Mouse (Mus musculus): ENCODE data around the gene Tcf19. TPM values are rescaled to one million over a fixed set of nuclear protein-coding genes. Genes with fewer than 3 reads are reported as not detected.
"Not testable (repeated sequence)": the region's sequence is repeated elsewhere in the genome, so short reads cannot be mapped to it uniquely, and the experiment has no call there.

Tcf19 gene
- total RNA-seq, 4 experiments from 2014 or later, result 4.5 to 6.2 (median 5.2) TPM

DNA sequence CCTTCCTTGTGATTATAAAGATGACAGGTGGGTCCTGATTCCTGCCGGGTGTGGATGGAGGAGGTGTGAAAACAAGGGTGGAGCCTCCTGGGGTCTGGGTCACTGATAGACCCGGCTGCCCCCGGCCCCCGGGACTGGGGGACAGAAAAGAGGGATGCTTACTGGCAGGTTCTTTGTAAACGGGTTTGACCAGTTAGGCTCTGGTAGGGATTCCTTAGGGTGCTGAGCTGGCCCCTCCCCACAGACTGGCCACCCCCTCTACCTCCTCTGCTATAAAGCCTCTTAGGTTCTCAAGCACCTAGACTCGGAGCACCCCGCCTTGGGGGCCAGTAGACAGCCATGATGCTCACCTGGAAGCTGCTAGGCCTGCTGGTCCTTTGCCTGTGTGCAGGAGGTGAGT lies 16.3 kb upstream of the Tcf19 start, which contains the start of gene Psors1c2:
TSS of gene Psors1c2 (plus strand) at position 301 of the 400 bp plus-strand sequence.
- DNase-seq (ENCODE audit: low spot score in 2 of 2), result no peak

- DNase-seq (ENCODE audit: low spot score in 2 of 2), result no peak
Observed at GRCm38 (mm10) chr17:35532360-35532759, 15.7 kb upstream of the Tcf19 start.

- no peak for DNase-seq (ENCODE audit: low spot score in 2 of 2)
Observed at GRCm38 (mm10) chr17:35526644-35527043, 10.0 kb upstream of the Tcf19 start.

DNA sequence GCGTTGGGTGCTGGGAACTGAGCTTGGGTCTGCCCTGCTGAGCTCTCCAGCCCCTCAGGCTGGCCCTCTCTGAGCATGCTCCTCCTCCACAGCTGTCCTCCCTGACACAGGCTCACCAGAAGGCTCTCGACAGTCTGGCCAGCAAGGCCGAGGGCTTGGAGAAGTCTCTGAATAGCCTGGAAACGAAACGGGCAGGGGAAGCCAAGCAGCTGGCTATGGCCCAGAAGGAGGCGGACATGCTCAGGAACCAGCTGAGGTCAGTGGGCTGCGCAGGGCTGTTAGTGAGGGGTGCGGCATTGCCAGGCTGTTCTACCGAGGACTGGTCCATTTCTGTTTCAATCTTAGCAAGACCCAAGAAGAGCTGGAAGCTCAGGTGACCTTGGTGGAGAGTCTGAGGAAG lies 7.7 kb upstream of the Tcf19 start:
- DNase-seq (ENCODE audit: low spot score in 2 of 2), result no peak

DNA sequence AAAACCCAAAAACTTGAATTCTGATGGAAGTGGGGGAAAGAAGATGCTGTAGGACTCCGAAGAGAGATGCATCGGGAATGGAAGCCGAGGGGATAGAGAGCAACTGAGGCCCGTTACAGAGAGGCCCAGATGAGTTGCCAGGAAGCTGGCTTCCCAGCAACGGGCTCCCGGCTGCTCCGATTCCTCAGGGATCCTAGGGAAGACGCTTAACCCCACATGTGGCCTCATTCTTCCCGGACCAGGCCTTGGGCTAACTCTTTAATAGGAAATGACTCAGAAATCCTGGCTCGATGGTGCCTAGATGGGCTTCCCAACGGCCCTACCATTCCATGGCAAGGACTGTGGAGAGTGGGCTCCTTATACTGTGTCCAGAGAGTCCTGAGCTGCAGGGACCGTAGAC lies 902 bp upstream of the Tcf19 start:
- DNase-seq (ENCODE audit: low spot score in 2 of 2), result no peak

DNA sequence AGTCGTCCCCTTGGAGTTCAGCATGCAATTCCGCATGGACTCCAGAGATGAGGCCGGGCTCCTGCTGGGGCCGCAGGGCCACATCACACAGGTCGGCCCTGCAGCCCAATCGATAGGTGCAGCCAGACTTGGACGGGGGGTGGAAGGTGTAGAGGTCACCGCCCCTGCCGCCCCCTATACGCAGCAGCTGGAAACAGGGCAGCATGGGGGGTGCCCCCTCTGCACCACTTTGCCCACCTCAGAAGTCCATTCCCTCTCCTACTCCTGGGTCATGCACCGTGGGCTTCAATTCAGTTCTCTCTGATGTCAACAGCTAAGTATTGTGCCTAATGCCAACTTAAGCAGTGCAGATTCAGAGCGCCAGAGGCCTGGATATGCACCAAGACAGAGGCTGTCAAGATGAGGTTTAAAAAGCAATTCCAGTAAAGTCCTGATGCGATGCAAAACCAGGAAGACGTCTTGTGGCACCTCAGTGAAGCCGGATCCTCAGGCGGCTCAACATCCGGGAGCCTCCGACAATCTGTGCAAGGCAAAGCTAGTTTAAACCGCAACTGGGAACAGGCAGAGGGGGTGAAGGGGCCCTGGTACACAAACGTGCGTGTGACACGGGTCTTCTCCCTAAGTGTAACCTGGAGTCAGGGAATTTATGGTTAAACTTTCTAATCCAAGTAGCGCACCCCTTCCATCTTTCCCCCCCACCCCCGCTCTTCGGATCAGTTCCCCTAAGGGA lies 548 bp downstream of the Tcf19 start:
- no peak for DNase-seq (ENCODE audit: low spot score in 2 of 2)

GRCm38 (mm10) chr17:35514756-35515155 lies 1.9 kb downstream of the Tcf19 start:
- no peak for DNase-seq (ENCODE audit: low spot score in 2 of 2)

- peak in 1 of 2 experiments; percentile 52 for DNase-seq (ENCODE audit: low spot score in 2 of 2)
Observed at GRCm38 (mm10) chr17:35513886-35514285, 2.7 kb downstream of the Tcf19 start.

- no peak for DNase-seq (ENCODE audit: low spot score in 2 of 2)
Observed at GRCm38 (mm10) chr17:35512916-35513626, 3.6 kb downstream of the Tcf19 start.

DNA sequence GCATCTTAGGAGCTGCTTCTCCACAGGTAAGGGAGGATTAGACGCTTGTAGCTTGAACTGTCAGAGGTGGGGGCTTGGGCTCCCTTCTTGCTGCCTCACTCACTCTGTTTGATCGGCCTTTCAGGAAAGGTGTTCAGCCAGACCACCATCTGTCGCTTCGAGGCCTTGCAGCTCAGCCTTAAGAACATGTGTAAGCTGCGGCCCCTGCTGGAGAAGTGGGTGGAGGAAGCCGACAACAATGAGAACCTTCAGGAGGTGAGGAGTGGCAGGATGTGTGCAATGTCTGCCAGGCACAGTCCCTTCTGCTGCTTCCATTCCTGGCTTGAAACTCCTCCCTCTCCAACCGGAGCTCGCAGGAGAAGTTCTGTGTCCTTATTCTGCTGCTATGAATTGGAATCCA lies 7.3 kb downstream of the Tcf19 start:
- no peak for DNase-seq (ENCODE audit: low spot score in 2 of 2)

DNA sequence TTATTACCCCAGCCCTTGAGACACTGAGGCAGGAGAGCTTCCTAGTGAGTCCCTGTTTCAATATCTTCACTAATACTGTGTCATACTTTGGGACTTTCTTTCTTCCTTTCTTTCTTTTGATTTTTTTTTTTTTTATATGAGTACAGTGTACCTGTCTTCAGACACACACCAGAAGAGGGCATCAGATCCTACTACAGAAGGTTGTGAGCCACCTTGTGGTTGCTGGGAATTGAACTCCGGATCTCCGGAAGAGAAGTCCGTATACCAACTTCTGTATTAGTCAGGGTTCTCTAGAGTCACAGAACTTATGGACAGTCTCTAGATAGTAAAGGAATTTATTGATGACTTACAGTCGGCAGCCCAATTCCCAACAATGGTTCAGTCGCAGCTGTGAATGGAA lies 8.3 kb downstream of the Tcf19 start:
- DNase-seq (ENCODE audit: low spot score in 2 of 2), result not testable (repeated sequence)

- DNase-seq (ENCODE audit: low spot score in 2 of 2), result no peak
Observed at GRCm38 (mm10) chr17:35507556-35508260, 8.9 kb downstream of the Tcf19 start.

GRCm38 (mm10) chr17:35506881-35507280 lies 9.7 kb downstream of the Tcf19 start:
- DNase-seq (ENCODE audit: low spot score in 2 of 2), result no peak

GRCm38 (mm10) chr17:35505776-35506175 lies 10.8 kb downstream of the Tcf19 start, which contains the start of gene Pou5f1:
TSS of gene Pou5f1 (plus strand) at chr17:35506018.
- DNase-seq (ENCODE audit: low spot score in 2 of 2), result no peak

DNA sequence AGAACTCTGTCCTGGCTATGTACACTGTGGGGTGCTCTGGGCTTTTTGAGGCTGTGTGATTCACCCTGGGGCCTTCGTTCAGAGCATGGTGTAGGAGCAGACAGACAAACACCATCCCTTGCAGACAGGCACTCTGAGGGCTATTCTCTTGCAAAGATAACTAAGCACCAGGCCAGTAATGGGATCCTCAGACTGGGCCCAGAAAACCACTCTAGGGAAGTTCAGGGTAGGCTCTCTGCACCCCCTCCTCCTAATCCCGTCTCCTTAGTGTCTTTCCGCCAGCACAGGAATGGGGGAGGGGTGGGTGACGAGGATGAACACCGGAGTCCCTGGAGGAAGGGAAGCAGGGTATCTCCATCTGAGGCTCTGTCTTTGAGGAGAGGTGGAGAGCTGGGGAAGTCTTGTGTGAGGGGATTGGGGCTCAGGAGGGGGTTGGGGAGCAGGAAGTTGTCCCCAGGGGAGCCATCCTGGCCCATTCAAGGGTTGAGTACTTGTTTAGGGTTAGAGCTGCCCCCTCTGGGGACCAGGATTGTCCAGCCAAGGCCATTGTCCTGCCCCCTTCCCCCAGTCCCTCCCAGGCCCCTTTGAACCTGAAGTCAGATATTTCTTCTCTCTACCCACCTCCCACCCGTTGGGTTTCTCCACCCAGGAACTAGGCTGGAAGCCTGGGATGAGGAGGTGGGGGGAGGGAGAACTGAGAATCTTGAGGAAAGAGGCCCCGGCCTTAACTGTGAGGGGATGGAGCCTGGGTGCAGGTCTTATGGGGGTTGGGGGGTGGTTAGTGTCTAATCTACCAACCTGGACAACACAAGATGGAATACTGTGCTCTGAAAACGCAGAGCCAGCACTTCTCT lies 11.8 kb downstream of the Tcf19 start:
- DNase-seq (ENCODE audit: low spot score in 2 of 2), result no peak

- no peak for DNase-seq (ENCODE audit: low spot score in 2 of 2)
Observed at GRCm38 (mm10) chr17:35503849-35504248, 12.8 kb downstream of the Tcf19 start.

GRCm38 (mm10) chr17:35502762-35503161 lies 13.9 kb downstream of the Tcf19 start:
- DNase-seq (ENCODE audit: low spot score in 2 of 2), result no peak

DNA sequence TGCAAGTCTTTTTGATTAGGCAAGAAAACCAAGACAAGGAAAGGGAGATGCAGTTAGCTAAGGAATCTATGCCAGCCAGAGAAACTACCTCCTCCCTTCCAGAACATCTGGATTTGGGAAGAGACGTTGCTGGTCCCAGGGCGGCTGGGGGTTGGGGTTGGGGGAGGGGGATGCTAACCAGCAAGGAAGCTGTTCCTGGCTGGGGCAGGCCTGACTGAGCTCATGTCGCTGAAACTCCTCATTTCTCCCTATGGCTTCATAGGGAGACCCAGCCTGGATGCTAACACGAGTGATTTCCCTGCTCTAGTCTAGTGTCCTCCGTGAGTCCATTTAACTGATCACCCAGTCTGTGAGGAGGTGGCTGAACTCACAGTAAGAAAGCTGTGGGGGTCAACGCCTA lies 14.4 kb downstream of the Tcf19 start:
- no peak for DNase-seq (ENCODE audit: low spot score in 2 of 2)

GRCm38 (mm10) chr17:35497124-35497523 lies 19.5 kb downstream of the Tcf19 start:
- DNase-seq (ENCODE audit: low spot score in 2 of 2), result no peak

DNA sequence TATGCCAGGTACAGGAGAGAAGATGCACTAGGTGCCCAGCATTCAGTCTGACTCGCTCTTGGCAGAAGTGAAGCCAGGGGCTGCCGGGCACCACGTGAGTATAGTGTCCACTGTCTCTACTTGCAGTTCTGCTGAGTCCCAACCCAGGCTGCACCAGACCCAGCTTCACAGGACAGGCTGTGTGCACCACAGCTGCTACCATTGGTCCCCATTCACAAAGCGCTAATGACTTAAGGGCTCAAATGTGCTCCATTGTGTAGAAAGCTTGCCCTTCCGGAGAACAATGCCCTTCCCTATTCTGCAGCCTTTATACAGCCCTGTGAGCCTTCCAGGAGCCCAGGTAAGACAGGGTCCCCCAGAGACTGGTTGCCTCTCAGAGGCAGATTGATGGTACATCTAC lies 26.3 kb downstream of the Tcf19 start:
- DNase-seq (ENCODE audit: low spot score in 2 of 2), result no peak

- DNase-seq (ENCODE audit: low spot score in 2 of 2), result no peak
Observed at GRCm38 (mm10) chr17:35488041-35488440, 28.6 kb downstream of the Tcf19 start.

All from layer of hippocampus, adult 8-10 months (tissue).